9 mouse cellular contexts compared by ENCODE assay signal in genomic region chr1:180175167-180175566, GRCm38 (mm10). TPM values are rescaled to one million over a fixed set of nuclear protein-coding genes. Genes with fewer than 3 reads are reported as not detected.
DNase-seq lines count a peak whose midpoint lies in the region; ATAC-seq and TF ChIP-seq lines count a peak whose summit lies in the region.
"Had no signal": no experiment of that assay in that cellular context is flagged by ENCODE, and none has a peak within 500 bp of the region (broad histone marks: within the 10 kb centered on the region; RNA-seq: fewer than 3 reads in every experiment).

No protein-coding gene starts in this region.

- no peak for DNase-seq in cerebellum, adult 2 months
- DNase-seq in cerebellum, adult 11 months: no peak
- peak; percentile 88 for DNase-seq in midbrain, embryonic 11.5 days (ENCODE audit: low spot score, missing footprints)
- peak; percentile 62 for DNase-seq in embryonic facial prominence, embryonic 11.5 days (ENCODE audit: low spot score)
- DNase-seq in skeletal muscle tissue, adult 2 months (ENCODE audit: low read depth, low spot score): peak; percentile 64
- DNase-seq in gastrocnemius, postnatal 10 days: no peak
- no peak for DNase-seq in heart, adult 8-10 months (ENCODE audit: low spot score)

- TF ChIP-seq POLR2A in cerebellum, adult 2 months (IDR thresholded peaks at IDR 0.05; ENCODE audit: borderline replicate concordance, insufficient read depth, low read length): no peak

- H3K4me3 ChIP-seq in cerebellum, adult 2 months (replicated peaks; ENCODE audit: insufficient read depth, low read depth, low read length): no peak overlapping the region
- H3K4me3 ChIP-seq in midbrain, embryonic 11.5 days (ENCODE audit: low read depth, low read length): no peak overlapping the region
- no peak overlapping the region for H3K4me3 ChIP-seq in midbrain, embryonic 13.5 days (replicated peaks)
- no peak overlapping the region for H3K4me3 ChIP-seq in embryonic facial prominence, embryonic 11.5 days (ENCODE audit: low read depth, low read length)
- H3K4me3 ChIP-seq: limb, embryonic 13.5 days had no signal

- WGBS in cerebellum, adult 2 months: 40% methylated on average over 3 of the region's 3 CpGs
- WGBS in midbrain, embryonic 11.5 days: 34% methylated on average over 3 of the region's 3 CpGs
- WGBS in midbrain, embryonic 13.5 days: 37% methylated on average over 3 of the region's 3 CpGs
- 39% methylated on average over 3 of the region's 3 CpGs for WGBS in embryonic facial prominence, embryonic 11.5 days

- no peaks in the 10 kb centered on the region for H3K36me3 ChIP-seq in midbrain, embryonic 11.5 days (ENCODE audit: control insufficient read depth, insufficient read depth, low read length)
- no peaks in the 10 kb centered on the region for H3K36me3 ChIP-seq in midbrain, embryonic 13.5 days
- no peaks in the 10 kb centered on the region for H3K36me3 ChIP-seq in embryonic facial prominence, embryonic 11.5 days (replicated peaks; ENCODE audit: control insufficient read depth, insufficient read depth, low read depth, low read length)
- H3K36me3 ChIP-seq: limb, embryonic 13.5 days had no signal

- H3K4me2 ChIP-seq in midbrain, embryonic 11.5 days: no peak overlapping the region
- H3K4me2 ChIP-seq in midbrain, embryonic 13.5 days (replicated peaks): no peak overlapping the region
- no peak overlapping the region for H3K4me2 ChIP-seq in embryonic facial prominence, embryonic 11.5 days (ENCODE audit: low read depth, low read length)
- H3K4me2 ChIP-seq: limb, embryonic 13.5 days had no signal

- H3K27ac ChIP-seq in cerebellum, adult 2 months (ENCODE audit: insufficient read depth, low read length): no peak overlapping the region
- H3K27ac ChIP-seq in midbrain, embryonic 11.5 days (ENCODE audit: low read depth, low read length): no peak overlapping the region
- no peak overlapping the region for H3K27ac ChIP-seq in midbrain, embryonic 13.5 days
- no peak overlapping the region for H3K27ac ChIP-seq in embryonic facial prominence, embryonic 11.5 days (replicated peaks; ENCODE audit: low read depth, low read length)
- H3K27ac ChIP-seq: limb, embryonic 13.5 days had no signal

- no peaks in the 10 kb centered on the region for H3K27me3 ChIP-seq in cerebellum, adult 2 months (ENCODE audit: control insufficient read depth, insufficient read depth, low read length)
- H3K27me3 ChIP-seq in midbrain, embryonic 11.5 days (ENCODE audit: control insufficient read depth, insufficient read depth, low read length): no peaks in the 10 kb centered on the region
- H3K27me3 ChIP-seq in midbrain, embryonic 13.5 days: no peaks in the 10 kb centered on the region
- H3K27me3 ChIP-seq in embryonic facial prominence, embryonic 11.5 days (ENCODE audit: control insufficient read depth, insufficient read depth, low read length): no peaks in the 10 kb centered on the region
- H3K27me3 ChIP-seq: limb, embryonic 13.5 days had no signal

- no peak for ATAC-seq in midbrain, embryonic 11.5 days (ENCODE audit: low FRiP score)
- ATAC-seq in midbrain, embryonic 13.5 days: no peak
- ATAC-seq in embryonic facial prominence, embryonic 11.5 days (replicated peaks; ENCODE audit: insufficient number of reproducible peaks, low FRiP score, low TSS enrichment, low read depth): no peak

- H3K4me1 ChIP-seq in cerebellum, adult 2 months (ENCODE audit: control insufficient read depth, insufficient read depth, low read length): peaks cover 30% of the 10 kb centered on the region
- no peaks in the 10 kb centered on the region for H3K4me1 ChIP-seq in midbrain, embryonic 11.5 days (ENCODE audit: control insufficient read depth, insufficient read depth, low read length)
- no peaks in the 10 kb centered on the region for H3K4me1 ChIP-seq in midbrain, embryonic 13.5 days (replicated peaks)
- no peaks in the 10 kb centered on the region for H3K4me1 ChIP-seq in embryonic facial prominence, embryonic 11.5 days (ENCODE audit: control insufficient read depth, insufficient read depth, low read length)
- H3K4me1 ChIP-seq: limb, embryonic 13.5 days had no signal

- peak; percentile 68 for TF ChIP-seq CTCF in cerebellum, adult 2 months (IDR thresholded peaks at IDR 0.05; ENCODE audit: borderline replicate concordance, insufficient read depth, low read depth, low read length)

- no peak overlapping the region for H3K9ac ChIP-seq in midbrain, embryonic 11.5 days (ENCODE audit: low read length)
- no peak overlapping the region for H3K9ac ChIP-seq in midbrain, embryonic 13.5 days (replicated peaks)
- H3K9ac ChIP-seq in embryonic facial prominence, embryonic 11.5 days (replicated peaks; ENCODE audit: low read length): no peak overlapping the region
- H3K9ac ChIP-seq: limb, embryonic 13.5 days had no signal

- no peaks in the 10 kb centered on the region for H3K9me3 ChIP-seq in midbrain, embryonic 11.5 days (ENCODE audit: control insufficient read depth, low read length)
- H3K9me3 ChIP-seq in midbrain, embryonic 13.5 days: no peaks in the 10 kb centered on the region
- no peaks in the 10 kb centered on the region for H3K9me3 ChIP-seq in embryonic facial prominence, embryonic 11.5 days (replicated peaks; ENCODE audit: control insufficient read depth, low read length)
- H3K9me3 ChIP-seq: limb, embryonic 13.5 days had no signal

RNA-seq across cellular contexts. Expression of gene Coq8a, which starts 24.2 kb away (rescaled TPM):
- 51.2 and 56.0 TPM in 2 replicates for polyA plus RNA-seq in cerebellum, adult 2 months (2012; rRNA removed)
- 0.93 and 1.8 TPM in 2 replicates for polyA plus RNA-seq in midbrain, embryonic 11.5 days (2014; fragmentation: Nextera tagmentation; extraction: Ambion mirVana)
- 2.2 and 2.6 TPM in 2 replicates for polyA plus RNA-seq in midbrain, embryonic 13.5 days (2015; fragmentation: Nextera tagmentation; extraction: Ambion mirVana)
- 2.7 and 4.3 TPM in 2 replicates for polyA plus RNA-seq in embryonic facial prominence, embryonic 11.5 days (2014; fragmentation: Nextera tagmentation; extraction: Ambion mirVana)
- total RNA-seq in gastrocnemius, postnatal 10 days (2021): 100 to 1,000 TPM; 324 to 400 TPM
- total RNA-seq in heart, adult 8-10 months (2022): 1,000 to 10,000 TPM in 1 of 4 experiments, 100 to 1,000 TPM in 3; 923 to 1,131 (median 957) TPM

Comparison
In these comparisons a context has a peak if more than half of its experiments do, and no peak if none do; other contexts are left out.
1. DNase-seq: peak in midbrain, embryonic 11.5 days (single experiment), embryonic facial prominence, embryonic 11.5 days (single experiment) and skeletal muscle tissue, adult 2 months (single experiment); none in cerebellum, adult 2 months (0 of 2), cerebellum, adult 11 months (single experiment), gastrocnemius, postnatal 10 days (single experiment) and heart, adult 8-10 months (single experiment).